Mouse (Mus musculus) inflammation-experienced regulatory T-cells, adult 6 months (primary cell): ENCODE data around the gene Usp18. TPM values are rescaled to one million over a fixed set of nuclear protein-coding genes. Genes with fewer than 3 reads are reported as not detected.

ENCODE experiments used
- ATAC-seq: one replicate; pipeline ENCODE4 v1.8.0; 2017
- polyA plus RNA-seq, 3 experiments: library from polyadenylated mRNA; unstranded; fragments of 100-300 nt; shearing (Covaris generic); gene quantifications; one replicate each; pipeline ENCODE4 v1.2.1; 2017

Usp18 gene
- polyA plus RNA-seq, 3 experiments from 2014 or later = 33.2 to 83.1 (median 69.4) TPM

DNA sequence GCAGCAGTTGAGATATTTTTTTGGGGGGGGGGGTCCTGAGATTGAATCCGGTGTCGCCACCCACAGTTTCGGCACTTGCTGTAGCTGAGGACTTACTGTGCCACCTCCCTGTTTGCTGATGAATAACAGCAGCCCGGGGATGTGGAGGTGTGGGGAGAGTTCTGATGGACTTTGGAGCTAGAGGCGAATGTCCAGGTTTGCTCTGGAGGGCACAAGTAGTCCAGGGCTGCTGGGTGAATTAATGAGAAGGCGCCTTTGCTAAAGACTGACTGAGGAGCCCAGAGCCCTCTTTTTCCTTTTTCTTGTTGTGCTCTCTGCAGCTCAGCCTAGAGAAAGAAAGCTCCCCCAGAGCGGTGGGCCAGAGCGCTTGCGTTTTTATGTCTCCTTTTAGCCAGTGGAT is 58.9 kb downstream of the Usp18 start:
- no peak for ATAC-seq

DNA sequence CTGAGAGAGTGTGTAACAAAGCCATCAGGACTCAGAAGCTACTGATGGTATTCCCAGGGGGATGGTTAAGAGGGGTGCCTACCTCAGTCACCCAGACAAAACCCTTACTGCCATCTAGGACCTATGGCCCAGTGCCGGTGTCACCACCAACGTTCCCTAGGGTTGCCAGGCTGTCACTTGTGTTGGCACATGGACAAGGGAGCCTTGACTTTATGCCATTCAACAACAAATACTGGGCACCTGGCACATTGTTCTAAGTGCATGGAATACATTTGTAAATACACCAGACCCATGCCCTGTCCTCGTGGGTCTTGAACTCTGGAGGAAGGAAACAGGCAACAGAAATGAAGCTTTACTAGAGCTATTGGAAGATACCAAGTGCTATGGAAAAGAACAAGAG is 59.9 kb downstream of the Usp18 start:
- ATAC-seq = no peak

DNA sequence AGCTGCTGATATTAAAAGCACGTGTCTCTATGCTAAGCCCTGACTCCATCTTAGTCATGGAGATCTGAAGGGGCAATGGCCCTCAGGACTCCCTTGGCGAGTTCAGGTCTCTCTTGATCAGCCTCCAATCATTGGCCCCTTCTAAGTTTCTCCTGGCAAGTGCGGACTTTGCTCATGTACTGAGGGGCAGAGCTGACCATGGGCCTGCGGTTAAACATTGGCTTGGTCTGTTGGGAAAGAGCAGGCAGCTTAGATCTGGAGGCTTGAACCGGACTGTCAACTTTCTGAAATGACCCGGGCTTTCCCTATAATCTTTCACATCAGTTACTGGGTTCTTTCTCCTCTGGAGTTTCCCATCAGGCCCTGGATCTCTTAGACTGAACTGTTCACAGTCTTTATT is 65.3 kb downstream of the Usp18 start:
- ATAC-seq = no peak

DNA sequence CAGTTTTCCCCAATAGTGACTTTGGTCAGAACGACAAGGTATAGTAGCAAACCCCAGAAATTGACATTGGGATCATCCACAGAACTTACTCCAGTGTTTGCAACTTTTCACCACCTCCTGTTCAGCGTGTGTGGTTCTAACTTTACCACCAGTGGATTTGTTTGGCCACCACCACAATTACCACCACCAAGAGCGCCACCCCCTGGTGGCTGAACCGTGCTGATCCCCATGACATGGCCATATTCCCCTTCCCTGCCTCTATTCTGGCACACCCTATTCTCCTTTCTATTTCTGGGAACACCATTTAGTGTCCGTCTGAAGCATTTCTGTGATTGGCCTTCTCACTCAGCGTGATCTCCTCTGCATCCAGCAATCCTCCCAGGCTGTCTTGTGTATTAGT is 73.4 kb downstream of the Usp18 start:
- ATAC-seq = no peak

Other genes starting within 250 kb of the Usp18 start
- 10 to 100 TPM in 1 of 3 experiments, 1 to 10 TPM in 2; 2.8 to 13.9 (median 8.0) TPM for gene Mical3, start 114.9 kb upstream of the Usp18 start, polyA plus RNA-seq
- gene Pex26, start 62.2 kb upstream of the Usp18 start, polyA plus RNA-seq = 1 to 10 TPM; 2.2 to 2.5 (median 2.4) TPM
- under 1 TPM; 0.21 to 0.40 (median 0.32) TPM for gene Tuba8, start 35.2 kb upstream of the Usp18 start, polyA plus RNA-seq
- 1 to 10 TPM in 1 of 3 experiments, under 1 TPM in 2; 0.50 to 1.8 (median 0.55) TPM for gene Slc6a13, start 54.3 kb downstream of the Usp18 start, polyA plus RNA-seq
- gene Slc6a12, start 97.2 kb downstream of the Usp18 start, polyA plus RNA-seq = not detected
- gene Iqsec3, start 227.8 kb downstream of the Usp18 start, polyA plus RNA-seq = not detected